Mouse (Mus musculus): ENCODE measurements around the gene Noxa1. TPM values are rescaled to one million over a fixed set of nuclear protein-coding genes. Genes with fewer than 3 reads are reported as not detected.

The Noxa1 gene
- polyA plus RNA-seq, 1 experiment from 2014 or later, result not detected

GRCm38 (mm10) chr2:25124411-25124810 lies 29.5 kb upstream of the Noxa1 start:
- WGBS, result 63% methylated on average over 3 of the region's 3 CpGs
- ATAC-seq, result no peak
- Histone ChIP-seq H3K4me2 (ENCODE audit: low read length) (no peak overlapping the region), H3K36me3 (ENCODE audit: control insufficient read depth, insufficient read depth, low read length) (no peaks in the 10 kb centered on the region), H3K27me3 (replicated peaks; ENCODE audit: control insufficient read depth, insufficient read depth, low read length) (no peaks in the 10 kb centered on the region), H3K4me3 (ENCODE audit: low read length) (no peak overlapping the region), H3K27ac (ENCODE audit: low read depth, low read length) (no peak overlapping the region), H3K9ac (ENCODE audit: low read depth, low read length) (no peak overlapping the region), H3K9me3 (ENCODE audit: control insufficient read depth, low read length) (no peaks in the 10 kb centered on the region), H3K4me1 (ENCODE audit: control insufficient read depth, insufficient read depth, low read depth, low read length) (peaks cover 13% of the 10 kb centered on the region)

- Histone ChIP-seq H3K4me1 (ENCODE audit: control insufficient read depth, insufficient read depth, low read depth, low read length) (peaks cover 13% of the 10 kb centered on the region), H3K36me3 (ENCODE audit: control insufficient read depth, insufficient read depth, low read length) (no peaks in the 10 kb centered on the region), H3K9me3 (ENCODE audit: control insufficient read depth, low read length) (no peaks in the 10 kb centered on the region), H3K4me3 (ENCODE audit: low read length) (no peak overlapping the region), H3K27ac (ENCODE audit: low read depth, low read length) (no peak overlapping the region), H3K9ac (ENCODE audit: low read depth, low read length) (no peak overlapping the region), H3K27me3 (replicated peaks; ENCODE audit: control insufficient read depth, insufficient read depth, low read length) (no peaks in the 10 kb centered on the region), H3K4me2 (ENCODE audit: low read length) (no peak overlapping the region)
- 89% methylated on average over 5 of the region's 5 CpGs for WGBS
- ATAC-seq, result no peak
Observed at GRCm38 (mm10) chr2:25123527-25123926, 28.6 kb upstream of the Noxa1 start.

- H3K4me2 ChIP-seq (ENCODE audit: low read length), result no peak overlapping the region
- H3K9ac ChIP-seq (ENCODE audit: low read depth, low read length), result no peak overlapping the region
- no peak for ATAC-seq
- no peak overlapping the region for H3K27ac ChIP-seq (ENCODE audit: low read depth, low read length)
- no peak overlapping the region for H3K4me3 ChIP-seq (ENCODE audit: low read length)
- WGBS, result 56% methylated on average over 2 of the region's 2 CpGs
- H3K36me3 ChIP-seq (ENCODE audit: control insufficient read depth, insufficient read depth, low read length), result no peaks in the 10 kb centered on the region
- H3K27me3 ChIP-seq (replicated peaks; ENCODE audit: control insufficient read depth, insufficient read depth, low read length), result no peaks in the 10 kb centered on the region
- no peaks in the 10 kb centered on the region for H3K9me3 ChIP-seq (ENCODE audit: control insufficient read depth, low read length)
- peaks cover 8% of the 10 kb centered on the region for H3K4me1 ChIP-seq (ENCODE audit: control insufficient read depth, insufficient read depth, low read depth, low read length)
Observed at GRCm38 (mm10) chr2:25122666-25123065, 27.7 kb upstream of the Noxa1 start.

GRCm38 (mm10) chr2:25120963-25121362 lies 26.0 kb upstream of the Noxa1 start:
- H3K4me2 ChIP-seq (ENCODE audit: low read length), result no peak overlapping the region
- no peak overlapping the region for H3K27ac ChIP-seq (ENCODE audit: low read depth, low read length)
- no peak overlapping the region for H3K9ac ChIP-seq (ENCODE audit: low read depth, low read length)
- H3K27me3 ChIP-seq (replicated peaks; ENCODE audit: control insufficient read depth, insufficient read depth, low read length), result no peaks in the 10 kb centered on the region
- no peaks in the 10 kb centered on the region; the same call in 1 of the 2 replicates for H3K4me1 ChIP-seq (ENCODE audit: control insufficient read depth, insufficient read depth, low read depth, low read length)
- no peak overlapping the region for H3K4me3 ChIP-seq (ENCODE audit: low read length)
- H3K9me3 ChIP-seq (ENCODE audit: control insufficient read depth, low read length), result no peaks in the 10 kb centered on the region; the same call in 1 of the 2 replicates
- no peaks in the 10 kb centered on the region for H3K36me3 ChIP-seq (ENCODE audit: control insufficient read depth, insufficient read depth, low read length)
- WGBS, result 89% methylated on average over 7 of the region's 7 CpGs
- ATAC-seq, result no peak

- H3K9ac ChIP-seq (ENCODE audit: low read depth, low read length), result no peak overlapping the region
- H3K36me3 ChIP-seq (ENCODE audit: control insufficient read depth, insufficient read depth, low read length), result no peaks in the 10 kb centered on the region
- no peaks in the 10 kb centered on the region for H3K4me1 ChIP-seq (ENCODE audit: control insufficient read depth, insufficient read depth, low read depth, low read length)
- no peaks in the 10 kb centered on the region; the same call in 1 of the 2 replicates for H3K9me3 ChIP-seq (ENCODE audit: control insufficient read depth, low read length)
- no peaks in the 10 kb centered on the region for H3K27me3 ChIP-seq (replicated peaks; ENCODE audit: control insufficient read depth, insufficient read depth, low read length)
- no peak overlapping the region for H3K27ac ChIP-seq (ENCODE audit: low read depth, low read length)
- no peak overlapping the region for H3K4me3 ChIP-seq (ENCODE audit: low read length)
- WGBS, result 54% methylated on average over 2 of the region's 2 CpGs
- ATAC-seq, result no peak
- H3K4me2 ChIP-seq (ENCODE audit: low read length), result no peak overlapping the region
Observed at GRCm38 (mm10) chr2:25115442-25115841, 20.5 kb upstream of the Noxa1 start.

- H3K9me3 ChIP-seq (ENCODE audit: control insufficient read depth, low read length), result no peaks in the 10 kb centered on the region; the same call in 1 of the 2 replicates
- ATAC-seq, result no peak
Observed at GRCm38 (mm10) chr2:25114308-25114707, 19.4 kb upstream of the Noxa1 start.

GRCm38 (mm10) chr2:25111184-25111791 lies 16.3 kb upstream of the Noxa1 start:
- H3K4me3 ChIP-seq (ENCODE audit: low read length), result no peak overlapping the region
- peak; percentile 61; the same call in 1 of the 2 replicates for ATAC-seq
- H3K27ac ChIP-seq (ENCODE audit: low read depth, low read length), result no peak overlapping the region
- H3K27me3 ChIP-seq (replicated peaks; ENCODE audit: control insufficient read depth, insufficient read depth, low read length), result no peaks in the 10 kb centered on the region
- WGBS, result 48% methylated on average over 9 of the region's 9 CpGs
- no peaks in the 10 kb centered on the region for H3K4me1 ChIP-seq (ENCODE audit: control insufficient read depth, insufficient read depth, low read depth, low read length)
- no peak overlapping the region for H3K4me2 ChIP-seq (ENCODE audit: low read length)
- H3K36me3 ChIP-seq (ENCODE audit: control insufficient read depth, insufficient read depth, low read length), result no peaks in the 10 kb centered on the region
- H3K9ac ChIP-seq (ENCODE audit: low read depth, low read length), result no peak overlapping the region
- H3K9me3 ChIP-seq (ENCODE audit: control insufficient read depth, low read length), result no peaks in the 10 kb centered on the region

More at GRCm38 (mm10) chr2:25114308-25114707, 19.4 kb upstream of the Noxa1 start:
- no peaks in the 10 kb centered on the region for H3K27me3 ChIP-seq (replicated peaks; ENCODE audit: control insufficient read depth, insufficient read depth, low read length)
- no peak overlapping the region for H3K4me3 ChIP-seq (ENCODE audit: low read length)
- H3K9ac ChIP-seq (ENCODE audit: low read depth, low read length), result no peak overlapping the region
- H3K4me1 ChIP-seq (ENCODE audit: control insufficient read depth, insufficient read depth, low read depth, low read length), result no peaks in the 10 kb centered on the region
- no peak overlapping the region for H3K27ac ChIP-seq (ENCODE audit: low read depth, low read length)
- H3K4me2 ChIP-seq (ENCODE audit: low read length), result no peak overlapping the region
- 92% methylated on average over 2 of the region's 2 CpGs for WGBS
- no peaks in the 10 kb centered on the region for H3K36me3 ChIP-seq (ENCODE audit: control insufficient read depth, insufficient read depth, low read length)

GRCm38 (mm10) chr2:25110505-25111183 lies 15.7 kb upstream of the Noxa1 start:
- Histone ChIP-seq H3K36me3 (ENCODE audit: control insufficient read depth, insufficient read depth, low read length) (no peaks in the 10 kb centered on the region), H3K27me3 (replicated peaks; ENCODE audit: control insufficient read depth, insufficient read depth, low read length) (no peaks in the 10 kb centered on the region), H3K9me3 (ENCODE audit: control insufficient read depth, low read length) (no peaks in the 10 kb centered on the region), H3K4me1 (ENCODE audit: control insufficient read depth, insufficient read depth, low read depth, low read length) (no peaks in the 10 kb centered on the region), H3K4me2 (ENCODE audit: low read length) (no peak overlapping the region), H3K27ac (ENCODE audit: low read depth, low read length) (no peak overlapping the region), H3K4me3 (ENCODE audit: low read length) (no peak overlapping the region), H3K9ac (ENCODE audit: low read depth, low read length) (no peak overlapping the region)
- ATAC-seq, result no peak

GRCm38 (mm10) chr2:25109487-25109886 lies 14.5 kb upstream of the Noxa1 start:
- Histone ChIP-seq H3K9me3 (ENCODE audit: control insufficient read depth, low read length) (no peaks in the 10 kb centered on the region), H3K27ac (ENCODE audit: low read depth, low read length) (no peak overlapping the region), H3K4me2 (ENCODE audit: low read length) (no peak overlapping the region), H3K27me3 (replicated peaks; ENCODE audit: control insufficient read depth, insufficient read depth, low read length) (no peaks in the 10 kb centered on the region), H3K4me1 (ENCODE audit: control insufficient read depth, insufficient read depth, low read depth, low read length) (no peaks in the 10 kb centered on the region), H3K9ac (ENCODE audit: low read depth, low read length) (no peak overlapping the region), H3K4me3 (ENCODE audit: low read length) (no peak overlapping the region), H3K36me3 (ENCODE audit: control insufficient read depth, insufficient read depth, low read length) (no peaks in the 10 kb centered on the region)
- ATAC-seq, result peak; percentile 24; the same call in 1 of the 2 replicates

All from hindbrain, embryonic 16.5 days (tissue).